22 mouse cellular contexts compared by ENCODE assay signal in genomic region chr9:101143635-101144034, GRCm38 (mm10).
A peak's percentile ranks its signal among the peaks of the same experiment; 100 is the strongest.
DNase-seq lines count a peak whose midpoint lies in the region; ATAC-seq lines count a peak whose summit lies in the region.
"Had no signal": no experiment of that assay in that cellular context is flagged by ENCODE, and none has a peak within 500 bp of the region (broad histone marks: within the 10 kb centered on the region; RNA-seq: fewer than 3 reads in every experiment).

No protein-coding gene starts in this region.

- no peak overlapping the region for H3K4me2 ChIP-seq in kidney, embryonic 16.5 days (replicated peaks; ENCODE audit: low read depth, low read length)
- H3K4me2 ChIP-seq: embryonic facial prominence, embryonic 13.5 days; embryonic facial prominence, embryonic 15.5 days; forebrain, embryonic 12.5 days had no signal

- no peak overlapping the region for H3K9ac ChIP-seq in kidney, embryonic 16.5 days (replicated peaks; ENCODE audit: low read length)
- H3K9ac ChIP-seq: embryonic facial prominence, embryonic 13.5 days; embryonic facial prominence, embryonic 15.5 days; forebrain, embryonic 12.5 days had no signal

- no peaks in the 10 kb centered on the region for H3K4me1 ChIP-seq in kidney, embryonic 16.5 days (ENCODE audit: insufficient read depth, low read length)
- H3K4me1 ChIP-seq: embryonic facial prominence, embryonic 13.5 days; embryonic facial prominence, embryonic 15.5 days; forebrain, embryonic 10.5 days; forebrain, embryonic 12.5 days had no signal

- no peak for ATAC-seq in kidney, embryonic 16.5 days (ENCODE audit: low FRiP score, low TSS enrichment)
- ATAC-seq: forebrain, embryonic 14.5 days had no signal

- peaks cover 34% of the 10 kb centered on the region for H3K36me3 ChIP-seq in kidney, embryonic 16.5 days (ENCODE audit: insufficient read depth, low read length)

- H3K27me3 ChIP-seq in kidney, embryonic 16.5 days (ENCODE audit: insufficient read depth, low read length) = no peaks in the 10 kb centered on the region
- H3K27me3 ChIP-seq: embryonic facial prominence, embryonic 13.5 days; embryonic facial prominence, embryonic 15.5 days; forebrain, embryonic 12.5 days had no signal

- no peak overlapping the region for H3K27ac ChIP-seq in kidney, embryonic 16.5 days (ENCODE audit: low read length)
- H3K27ac ChIP-seq: embryonic facial prominence, embryonic 13.5 days; embryonic facial prominence, embryonic 15.5 days; forebrain, embryonic 10.5 days; forebrain, embryonic 12.5 days had no signal

- WGBS in kidney, embryonic 16.5 days = 92% methylated on average over 4 of the region's 4 CpGs

- peak; percentile 10 for DNase-seq in kidney, adult 9 months
- peak; percentile 0 for DNase-seq in layer of hippocampus, adult 11-12 months (ENCODE audit: low spot score)
- DNase-seq in layer of hippocampus, adult 9-11 months = no peak
- peak; percentile 15 for DNase-seq in yolk sac, embryonic 10.5 days (ENCODE audit: low spot score)
- no peak for DNase-seq in right cerebral cortex, postnatal 14 days
- DNase-seq: adrenal gland, adult 2 months; adrenal gland, postnatal 10 days; adrenal gland, postnatal 25 days; cerebellum, adult 11 months; cerebellum, adult 18-20 months; cerebellum, adult 8-10 months; cerebellum, adult 9-11 months; cerebellum, postnatal 14 days; cerebellum, postnatal 36 days; embryo, embryonic 11 days had no signal

- no peak overlapping the region for H3K4me3 ChIP-seq in kidney, embryonic 16.5 days (ENCODE audit: low read length)
- H3K4me3 ChIP-seq: embryonic facial prominence, embryonic 13.5 days; embryonic facial prominence, embryonic 15.5 days; erythroblast, embryonic 14.5 days; forebrain, embryonic 10.5 days; forebrain, embryonic 12.5 days had no signal

- 0 out of 2 replicates have a peak, but pooled peaks cover 4% of the 10 kb centered on the region for H3K9me3 ChIP-seq in kidney, embryonic 16.5 days (ENCODE audit: low read length)
- H3K9me3 ChIP-seq: embryonic facial prominence, embryonic 13.5 days; embryonic facial prominence, embryonic 15.5 days; forebrain, embryonic 12.5 days had no signal

Comparison
In these comparisons a context has a peak if more than half of its experiments do, and no peak if none do; other contexts are left out.
1. DNase-seq: peak in kidney, adult 9 months (single experiment), layer of hippocampus, adult 11-12 months (single experiment) and yolk sac, embryonic 10.5 days (single experiment); none in layer of hippocampus, adult 9-11 months (single experiment) and right cerebral cortex, postnatal 14 days (single experiment).